Mouse (Mus musculus) hindbrain, embryonic 11.5 days (tissue): ENCODE measurements around the gene Zfp551. TPM values are rescaled to one million over a fixed set of nuclear protein-coding genes. Genes with fewer than 3 reads are reported as not detected.
A peak's percentile ranks its signal among the peaks of the same experiment; 100 is the strongest.

Source experiments
- ATAC-seq: fragments of 200-750 bp; cut with Nextera tagmentation; 2 replicates; pipeline ENCODE4 v1.8.0; 2017; ENCODE audit warnings: mild to moderate bottlenecking, moderate TSS enrichment, moderate library complexity; ENCODE audit not compliant: low FRiP score
- DNase-seq: peaks from one replicate; pipeline ENCODE4 v3.0.0-alpha.2; 2015; ENCODE audit warnings: low spot score
- H3K27ac ChIP-seq: fragments of 300-500 bp; sonication (generic); 2 replicates; pipeline ENCODE4 v1.5.1; 2014; ENCODE audit warnings: mild to moderate bottlenecking, low read depth, low read length
- H3K27me3 ChIP-seq: fragments of 300-500 bp; sonication (generic); 2 replicates; pipeline ENCODE4 v1.6.1; 2014; ENCODE audit warnings: mild to moderate bottlenecking, low read length, moderate library complexity, mixed read lengths; ENCODE audit not compliant: control insufficient read depth, insufficient read depth
- H3K36me3 ChIP-seq: fragments of 300-500 bp; sonication (generic); 2 replicates; pipeline ENCODE4 v1.6.1; 2014; ENCODE audit warnings: mild to moderate bottlenecking, low read length, moderate library complexity, mixed read lengths; ENCODE audit not compliant: control insufficient read depth, insufficient read depth
- H3K4me1 ChIP-seq: fragments of 300-500 bp; sonication (generic); replicated peaks from 2 replicates; pipeline ENCODE4 v1.6.1; 2014; ENCODE audit warnings: low read length, mixed read lengths; ENCODE audit not compliant: control insufficient read depth, insufficient read depth
- H3K4me2 ChIP-seq: fragments of 300-500 bp; sonication (generic); replicated peaks from 2 replicates; pipeline ENCODE4 v1.6.1; 2014; ENCODE audit warnings: mild to moderate bottlenecking, low read depth, low read length
- H3K4me3 ChIP-seq: fragments of 300-500 bp; sonication (generic); 2 replicates; pipeline ENCODE4 v1.5.1; 2014; ENCODE audit warnings: low read depth, low read length
- H3K9ac ChIP-seq: fragments of 300-500 bp; sonication (generic); 2 replicates; pipeline ENCODE4 v1.6.1; 2014; ENCODE audit warnings: low read depth, low read length
- H3K9me3 ChIP-seq: fragments of 300-500 bp; sonication (generic); 2 replicates; pipeline ENCODE4 v1.6.1; 2016; ENCODE audit warnings: low read length; ENCODE audit not compliant: control insufficient read depth
- WGBS: fragments of 180-500 bp; shearing (Covaris S2); extraction: QIAGEN DNeasy Blood & Tissue Kit; methylation state at CpG from one replicate; pipeline ENCODE4 v1.1.7; 2014; 5-methylcytosine and 5-hydroxymethylcytosine counted together
- polyA plus RNA-seq: library from polyadenylated mRNA; unstranded; fragments of >200 nt; fragmentation: Nextera tagmentation; extraction: Ambion mirVana; gene quantifications from 2 replicates; pipeline ENCODE4 v1.2.1, GENCODE M21; 2014

Zfp551 gene
- polyA plus RNA-seq = 4.7 and 4.8 TPM in 2 replicates

GRCm38 (mm10) chr7:12422245-12422849 is at the start of gene Zfp551:
Gene Zfp551, minus strand, starts transcription at chr7:12422751.
- DNase-seq = peak; percentile 72
- Histone ChIP-seq H3K27ac (no peak within 1 kb of the TSS), H3K4me1 (peaks cover 3% of the 10 kb centered on the region; the same call in 1 of the 2 replicates), H3K9me3 (no peaks in the 10 kb centered on the region), H3K27me3 (no peaks in the 10 kb centered on the region), H3K4me2 (peak within 1 kb of the TSS; percentile 68), H3K9ac (peak within 1 kb of the TSS; percentile 73), H3K36me3 (no peaks in the 10 kb centered on the region), H3K4me3 (peak within 1 kb of the TSS; percentile 46)
- ATAC-seq = peak; percentile 93
- WGBS = under 1% methylated on average over 27 of the region's 27 CpGs

- Histone ChIP-seq H3K9me3 (no peaks in the 10 kb centered on the region), H3K9ac (no peak overlapping the region), H3K27ac (no peak overlapping the region), H3K4me3 (peak overlapping the region; percentile 46; the same call in 1 of the 2 replicates), H3K27me3 (no peaks in the 10 kb centered on the region), H3K4me2 (no peak overlapping the region), H3K4me1 (peaks cover 3% of the 10 kb centered on the region; the same call in 1 of the 2 replicates), H3K36me3 (no peaks in the 10 kb centered on the region)
- DNase-seq (no peak), ATAC-seq (peak; percentile 23; the same call in 1 of the 2 replicates)
- WGBS = 62% methylated on average over 3 of the region's 3 CpGs
These were observed 304 bp upstream of the Zfp551 start for GRCm38 (mm10) chr7:12422855-12423254.

- Histone ChIP-seq H3K4me2 (peak overlapping the region; percentile 68), H3K4me3 (peak overlapping the region; percentile 46), H3K9ac (peak overlapping the region; percentile 73), H3K36me3 (0 out of 2 replicates have a peak, but pooled peaks cover 3% of the 10 kb centered on the region), H3K9me3 (no peaks in the 10 kb centered on the region), H3K27ac (no peak overlapping the region), H3K4me1 (peaks cover 3% of the 10 kb centered on the region; the same call in 1 of the 2 replicates), H3K27me3 (no peaks in the 10 kb centered on the region)
- WGBS = 64% methylated on average over 5 of the region's 5 CpGs
- DNase-seq = peak; percentile 1
- peak; percentile 53 for ATAC-seq
These were observed 810 bp downstream of the Zfp551 start for GRCm38 (mm10) chr7:12421741-12422140.

- WGBS = 71% methylated on average over 1 of the region's 1 CpGs
- Histone ChIP-seq H3K27ac (no peak within 1 kb of the TSS), H3K4me1 (no peaks in the 10 kb centered on the region), H3K4me3 (no peak within 1 kb of the TSS), H3K27me3 (no peaks in the 10 kb centered on the region), H3K9ac (no peak within 1 kb of the TSS), H3K4me2 (no peak within 1 kb of the TSS), H3K9me3 (peaks cover 4% of the 10 kb centered on the region; the same call in 1 of the 2 replicates), H3K36me3 (no peaks in the 10 kb centered on the region)
- ATAC-seq (no peak), DNase-seq (no peak)
These were observed 53.4 kb downstream of the Zfp551 start, which contains the start of gene Vmn1r84 for GRCm38 (mm10) chr7:12369173-12369572. Gene Vmn1r84, minus strand, starts transcription at chr7:12369273.

Other genes with a start within 250 kb of the Zfp551 start
- not detected in 2 replicates for gene Vmn1r80, start 233.5 kb downstream of the Zfp551 start, polyA plus RNA-seq
- gene Vmn1r81, start 154.5 kb downstream of the Zfp551 start, polyA plus RNA-seq = not detected in 2 replicates
- gene Vmn1r82, start 122.3 kb downstream of the Zfp551 start, polyA plus RNA-seq = not detected in 2 replicates
- gene Vmn1r83, start 93.3 kb downstream of the Zfp551 start, polyA plus RNA-seq = not detected in 2 replicates
- gene Vmn1r84, start 53.5 kb downstream of the Zfp551 start, polyA plus RNA-seq = not detected in 2 replicates
- 50.1 and 51.1 TPM in 2 replicates for gene Zfp606, start 55.5 kb upstream of the Zfp551 start, polyA plus RNA-seq
- gene 2900092C05Rik, start 89.8 kb upstream of the Zfp551 start, polyA plus RNA-seq = not detected in 2 replicates
- gene Vmn2r53, start 186.0 kb upstream of the Zfp551 start, polyA plus RNA-seq = 0.02 TPM in 1 of 2 replicates, not detected in the other
- not detected in 2 replicates for gene Vmn2r54, start 217.6 kb upstream of the Zfp551 start, polyA plus RNA-seq